In the genomic region with DNA sequence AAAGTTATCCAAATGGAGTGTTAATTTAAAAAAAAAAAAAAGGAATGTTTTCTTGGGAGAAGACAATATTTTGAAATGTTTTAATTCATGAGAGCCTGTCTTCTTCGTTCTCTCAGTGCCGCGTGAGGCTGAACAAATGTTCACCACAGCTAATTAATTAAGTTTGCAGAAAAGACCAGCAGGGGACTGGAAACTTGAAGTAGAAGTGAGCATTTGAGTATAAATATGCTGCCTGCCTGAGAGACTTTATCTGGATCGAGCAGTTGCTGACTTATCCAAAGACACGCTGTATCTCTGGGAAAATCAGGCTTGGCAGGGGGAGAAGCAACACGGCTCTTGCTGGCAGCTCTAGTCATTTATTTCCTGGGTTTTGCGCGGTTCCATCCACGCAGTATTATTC, we compare ENCODE assay signal across 23 mouse cellular contexts. TPM values are rescaled to one million over a fixed set of nuclear protein-coding genes. Genes with fewer than 3 reads are reported as not detected.
A peak's percentile ranks its signal among the peaks of the same experiment; 100 is the strongest.
DNase-seq lines count a peak whose midpoint lies in the region; ATAC-seq and TF ChIP-seq lines count a peak whose summit lies in the region.
"Had no signal": no experiment of that assay in that cellular context is flagged by ENCODE, and none has a peak within 500 bp of the region (broad histone marks: within the 10 kb centered on the region; RNA-seq: fewer than 3 reads in every experiment).

No protein-coding gene starts in this region.

- H3K9ac ChIP-seq in embryonic facial prominence, embryonic 14.5 days (ENCODE audit: low read depth, low read length) = no peak overlapping the region
- no peak overlapping the region for H3K9ac ChIP-seq in hindbrain, postnatal 0 days (replicated peaks; ENCODE audit: low read length)
- no peak overlapping the region for H3K9ac ChIP-seq in lung, embryonic 14.5 days
- H3K9ac ChIP-seq: embryonic facial prominence, embryonic 12.5 days; hindbrain, embryonic 12.5 days; intestine, embryonic 15.5 days; limb, embryonic 12.5 days; liver, embryonic 12.5 days; midbrain, embryonic 13.5 days had no signal

- TF ChIP-seq CTCF in hindbrain, postnatal 0 days (IDR thresholded peaks at IDR 0.05; ENCODE audit: low read depth) = peak; percentile 27; the same call in 1 of the 2 replicates
- TF ChIP-seq CTCF in lung, embryonic 14.5 days (IDR thresholded peaks at IDR 0.05; ENCODE audit: low read depth) = 0 out of 2 replicates have a peak, but pooled peaks have one; percentile 9

- ATAC-seq in embryonic facial prominence, embryonic 14.5 days (ENCODE audit: low read depth) = no peak
- no peak for ATAC-seq in hindbrain, postnatal 0 days
- no peak; the same call in 1 of the 2 replicates for ATAC-seq in lung, embryonic 14.5 days (ENCODE audit: insufficient read depth)
- ATAC-seq: intestine, embryonic 15.5 days; liver, embryonic 12.5 days; midbrain, embryonic 13.5 days had no signal

- H3K4me3 ChIP-seq in embryonic facial prominence, embryonic 14.5 days (ENCODE audit: low read depth, low read length) = no peak overlapping the region
- H3K4me3 ChIP-seq in embryonic facial prominence, embryonic 10.5 days = no peak overlapping the region
- H3K4me3 ChIP-seq in hindbrain, postnatal 0 days (ENCODE audit: low read length) = no peak overlapping the region
- no peak overlapping the region for H3K4me3 ChIP-seq in hindbrain, embryonic 10.5 days
- H3K4me3 ChIP-seq in lung, embryonic 14.5 days (ENCODE audit: low read depth, low read length) = no peak overlapping the region
- H3K4me3 ChIP-seq: embryonic facial prominence, embryonic 12.5 days; hindbrain, embryonic 12.5 days; intestine, embryonic 15.5 days; limb, embryonic 12.5 days; liver, embryonic 12.5 days; midbrain, embryonic 13.5 days; myocyte had no signal

- WGBS in embryonic facial prominence, embryonic 14.5 days = 66% methylated on average over 9 of the region's 9 CpGs
- 82% methylated on average over 9 of the region's 9 CpGs for WGBS in embryonic facial prominence, embryonic 10.5 days
- 18% methylated on average over 9 of the region's 9 CpGs for WGBS in hindbrain, postnatal 0 days
- 69% methylated on average over 9 of the region's 9 CpGs for WGBS in hindbrain, embryonic 10.5 days
- WGBS in lung, embryonic 14.5 days = 31% methylated on average over 9 of the region's 9 CpGs

- no peaks in the 10 kb centered on the region for H3K4me1 ChIP-seq in embryonic facial prominence, embryonic 14.5 days (ENCODE audit: control insufficient read depth, insufficient read depth, low read length)
- H3K4me1 ChIP-seq in embryonic facial prominence, embryonic 10.5 days = peaks cover 5% of the 10 kb centered on the region; the same call in 1 of the 2 replicates
- no peaks in the 10 kb centered on the region for H3K4me1 ChIP-seq in hindbrain, postnatal 0 days (ENCODE audit: insufficient read depth, low read length)
- peaks cover 10% of the 10 kb centered on the region; the same call in 1 of the 2 replicates for H3K4me1 ChIP-seq in hindbrain, embryonic 10.5 days (replicated peaks)
- peaks cover 4% of the 10 kb centered on the region; the same call in 1 of the 2 replicates for H3K4me1 ChIP-seq in lung, embryonic 14.5 days (ENCODE audit: insufficient read depth)
- H3K4me1 ChIP-seq: embryonic facial prominence, embryonic 12.5 days; intestine, embryonic 15.5 days; limb, embryonic 12.5 days; liver, embryonic 12.5 days had no signal

- no peak overlapping the region for H3K27ac ChIP-seq in embryonic facial prominence, embryonic 14.5 days (replicated peaks; ENCODE audit: low read depth, low read length)
- H3K27ac ChIP-seq in embryonic facial prominence, embryonic 10.5 days (replicated peaks) = no peak overlapping the region
- no peak overlapping the region for H3K27ac ChIP-seq in hindbrain, postnatal 0 days
- no peak overlapping the region for H3K27ac ChIP-seq in hindbrain, embryonic 10.5 days
- no peak overlapping the region for H3K27ac ChIP-seq in lung, embryonic 14.5 days (ENCODE audit: low read depth)
- H3K27ac ChIP-seq: embryonic facial prominence, embryonic 12.5 days; hindbrain, embryonic 12.5 days; intestine, embryonic 15.5 days; limb, embryonic 12.5 days; liver, embryonic 12.5 days; macrophage; midbrain, embryonic 13.5 days had no signal

- peaks cover 10% of the 10 kb centered on the region; the same call in 1 of the 2 replicates for H3K9me3 ChIP-seq in embryonic facial prominence, embryonic 14.5 days (ENCODE audit: control insufficient read depth, low read length)
- H3K9me3 ChIP-seq in embryonic facial prominence, embryonic 10.5 days = peaks cover 6% of the 10 kb centered on the region; the same call in 1 of the 2 replicates
- H3K9me3 ChIP-seq in hindbrain, postnatal 0 days (ENCODE audit: low read length) = peaks cover 5% of the 10 kb centered on the region
- peaks cover 12% of the 10 kb centered on the region for H3K9me3 ChIP-seq in hindbrain, embryonic 10.5 days
- peaks cover 8% of the 10 kb centered on the region; the same call in 1 of the 2 replicates for H3K9me3 ChIP-seq in lung, embryonic 14.5 days (ENCODE audit: low read depth, low read length)
- H3K9me3 ChIP-seq: intestine, embryonic 15.5 days had no signal

- no peak overlapping the region for H3K4me2 ChIP-seq in embryonic facial prominence, embryonic 14.5 days (ENCODE audit: low read depth, low read length)
- 0 out of 2 replicates have a peak overlapping the region, but pooled peaks have one; percentile 2 for H3K4me2 ChIP-seq in hindbrain, postnatal 0 days (ENCODE audit: low read depth, low read length)
- H3K4me2 ChIP-seq in lung, embryonic 14.5 days = no peak overlapping the region
- H3K4me2 ChIP-seq: embryonic facial prominence, embryonic 12.5 days; heart, embryonic 11.5 days; hindbrain, embryonic 12.5 days; intestine, embryonic 15.5 days; limb, embryonic 12.5 days; liver, embryonic 12.5 days; midbrain, embryonic 13.5 days had no signal

- peak; percentile 11 for DNase-seq in embryonic facial prominence, embryonic 14.5 days (ENCODE audit: low spot score)
- DNase-seq in embryonic facial prominence, embryonic 10.5 days (ENCODE audit: low spot score) = no peak
- peak; percentile 55 for DNase-seq in hindbrain, postnatal 0 days (ENCODE audit: low spot score)
- no peak for DNase-seq in hindbrain, embryonic 10.5 days (ENCODE audit: low spot score)
- peak; percentile 68 for DNase-seq in lung, embryonic 14.5 days
- DNase-seq in lung, postnatal 36 days = no peak
- peak; percentile 32 to 41 for DNase-seq in right cerebral cortex, postnatal 10 days (ENCODE audit: low spot score in 2 of 2)
- DNase-seq in right cerebral cortex, postnatal 4 days = no peak
- DNase-seq: adrenal gland, adult 2 months; cerebellum, adult 9-11 months; heart, postnatal 10 days; kidney, postnatal 4 days; spleen, adult 18-20 months; thymus, postnatal 36 days had no signal

- no peaks in the 10 kb centered on the region for H3K27me3 ChIP-seq in embryonic facial prominence, embryonic 14.5 days (replicated peaks; ENCODE audit: control insufficient read depth, insufficient read depth, low read length)
- no peaks in the 10 kb centered on the region for H3K27me3 ChIP-seq in embryonic facial prominence, embryonic 10.5 days (replicated peaks; ENCODE audit: low read depth, poor library complexity, severe bottlenecking)
- no peaks in the 10 kb centered on the region for H3K27me3 ChIP-seq in hindbrain, postnatal 0 days (ENCODE audit: insufficient read depth, low read length)
- no peaks in the 10 kb centered on the region for H3K27me3 ChIP-seq in hindbrain, embryonic 10.5 days (ENCODE audit: insufficient read depth, poor library complexity, severe bottlenecking)
- H3K27me3 ChIP-seq in lung, embryonic 14.5 days (ENCODE audit: insufficient read depth, low read length) = no peaks in the 10 kb centered on the region; the same call in 1 of the 2 replicates
- H3K27me3 ChIP-seq: embryonic facial prominence, embryonic 12.5 days; hindbrain, embryonic 12.5 days; intestine, embryonic 15.5 days; limb, embryonic 12.5 days; liver, embryonic 12.5 days; midbrain, embryonic 13.5 days had no signal

- no peaks in the 10 kb centered on the region for H3K36me3 ChIP-seq in embryonic facial prominence, embryonic 14.5 days (ENCODE audit: control insufficient read depth, insufficient read depth, low read length)
- no peaks in the 10 kb centered on the region for H3K36me3 ChIP-seq in embryonic facial prominence, embryonic 10.5 days (replicated peaks)
- no peaks in the 10 kb centered on the region for H3K36me3 ChIP-seq in hindbrain, postnatal 0 days (ENCODE audit: insufficient read depth, low read length)
- H3K36me3 ChIP-seq in hindbrain, embryonic 10.5 days = no peaks in the 10 kb centered on the region
- no peaks in the 10 kb centered on the region for H3K36me3 ChIP-seq in lung, embryonic 14.5 days (ENCODE audit: insufficient read depth)
- H3K36me3 ChIP-seq: embryonic facial prominence, embryonic 12.5 days; hindbrain, embryonic 12.5 days; intestine, embryonic 15.5 days; limb, embryonic 12.5 days; liver, embryonic 12.5 days; midbrain, embryonic 13.5 days had no signal

RNA-seq across cellular contexts. Expression of gene Prox1, which starts 49.9 kb away (rescaled TPM):
- polyA plus RNA-seq in embryonic facial prominence, embryonic 14.5 days (2014; fragmentation: Nextera tagmentation; extraction: Ambion mirVana) = 4.3 and 4.4 TPM in 2 replicates
- 3.0 and 3.9 TPM in 2 replicates for polyA plus RNA-seq in embryonic facial prominence, embryonic 10.5 days (2016; fragmentation: Nextera tagmentation; extraction: Ambion mirVana)
- total RNA-seq in hindbrain, postnatal 0 days (2014; rRNA removed) = 8.0 and 8.4 TPM in 2 replicates
- 3.8 and 3.9 TPM in 2 replicates for polyA plus RNA-seq in hindbrain, postnatal 0 days (2015; fragmentation: Nextera tagmentation; extraction: Ambion mirVana)
- polyA plus RNA-seq in hindbrain, embryonic 10.5 days (2016; fragmentation: Nextera tagmentation; extraction: Ambion mirVana) = 7.5 and 9.4 TPM in 2 replicates
- 2.0 and 2.4 TPM in 2 replicates for polyA plus RNA-seq in lung, embryonic 14.5 days (2014; fragmentation: Nextera tagmentation; extraction: Ambion mirVana)

Comparison
In these comparisons a context has a peak if more than half of its experiments do, and no peak if none do; other contexts are left out.
1. DNase-seq: peak in embryonic facial prominence, embryonic 14.5 days (single experiment), hindbrain, postnatal 0 days (single experiment), lung, embryonic 14.5 days (single experiment) and right cerebral cortex, postnatal 10 days (2 of 2); none in embryonic facial prominence, embryonic 10.5 days (single experiment), hindbrain, embryonic 10.5 days (single experiment), lung, postnatal 36 days (single experiment) and right cerebral cortex, postnatal 4 days (single experiment).